Mouse (Mus musculus) CH12.LX (cell line): ENCODE data around the gene Cfap157. TPM values are rescaled to one million over a fixed set of nuclear protein-coding genes. Genes with fewer than 3 reads are reported as not detected.

ENCODE experiments used
- DNase-seq: peaks from one replicate; pipeline ENCODE4 v3.0.0-alpha.2; 2013; ENCODE audit errors: extremely low read depth
- H3K27ac ChIP-seq: 2 replicates; pipeline ENCODE4 v1.5.1; 2012; ENCODE audit warnings: low read depth, mild to moderate bottlenecking, control low read depth, moderate library complexity; ENCODE audit not compliant: insufficient read depth
- H3K27me3 ChIP-seq: replicated peaks from 2 replicates; pipeline ENCODE3; 2012; ENCODE audit warnings: inconsistent platforms
- H3K36me3 ChIP-seq, 2 experiments: replicated peaks in 1 of 2; 2 replicates each; pipeline versions ENCODE3 to v1.6.1; 2012; ENCODE audit warnings: inconsistent platforms in 1 of 2, low read length in 1 of 2, mild to moderate bottlenecking in 1 of 2, mixed read lengths in 1 of 2, moderate library complexity in 1 of 2; ENCODE audit not compliant: control insufficient read depth in 1 of 2, insufficient read depth in 1 of 2
- H3K4me1 ChIP-seq, 2 experiments: 2 replicates each; pipeline ENCODE4 v1.6.1; 2012; ENCODE audit warnings: inconsistent platforms in 1 of 2, moderate library complexity in 1 of 2; ENCODE audit not compliant: insufficient read depth in 2 of 2, control insufficient read depth in 1 of 2
- H3K4me2 ChIP-seq: 2 replicates; pipeline ENCODE4 v1.6.1; 2012; ENCODE audit warnings: low read depth, mild to moderate bottlenecking, control low read depth; ENCODE audit not compliant: poor library complexity, insufficient read depth, severe bottlenecking
- H3K4me3 ChIP-seq, 3 experiments: fragments of 150-350 bp in 1 of 3; sonication (generic) in 1 of 3; replicated peaks in 1 of 3; 2 replicates each; pipeline versions ENCODE3 to v1.5.1; 2011 to 2012; ENCODE audit warnings: low read depth in 2 of 3, low read length in 2 of 3, mild to moderate bottlenecking in 2 of 3, moderate library complexity in 2 of 3, control low read depth in 1 of 3, improper control_type of control experiment in 1 of 3, inconsistent platforms in 1 of 3, mixed read lengths in 1 of 3; ENCODE audit not compliant: poor library complexity in 1 of 3
- H3K79me2 ChIP-seq: replicated peaks from 2 replicates; pipeline ENCODE4 v1.6.1; 2012; ENCODE audit warnings: mild to moderate bottlenecking, moderate library complexity; ENCODE audit not compliant: control insufficient read depth, poor library complexity, insufficient read depth, severe bottlenecking; ENCODE audit errors: extremely low read depth
- H3K9ac ChIP-seq: 2 replicates; pipeline ENCODE4 v1.6.1; 2012; ENCODE audit warnings: low read depth, mild to moderate bottlenecking, control low read depth, moderate library complexity; ENCODE audit not compliant: insufficient read depth
- H3K9me3 ChIP-seq: replicated peaks from 2 replicates; pipeline ENCODE3; 2012; ENCODE audit warnings: low read length, inconsistent platforms, mixed read lengths
- CHD2 ChIP-seq: IDR thresholded peaks from 2 replicates; pipeline ENCODE4 v1.6.1; 2011; ENCODE audit warnings: low read length, improper control_type of control experiment
- CTCF ChIP-seq, 2 experiments: IDR thresholded peaks in 1 of 2; conservative IDR thresholded peaks in 1 of 2; 2 replicates each; pipeline ENCODE4 v1.5.1; 2011 to 2012; ENCODE audit warnings: low read depth in 2 of 2, low read length in 2 of 2, improper control_type of control experiment in 1 of 2, inconsistent platforms in 1 of 2, mild to moderate bottlenecking in 1 of 2, moderate library complexity in 1 of 2
- E2F4 ChIP-seq: IDR thresholded peaks from 2 replicates; pipeline ENCODE4 v1.6.1; 2011; ENCODE audit warnings: low read depth, low read length, improper control_type of control experiment; ENCODE audit not compliant: insufficient replicate concordance
- ELF1 ChIP-seq: IDR thresholded peaks from 2 replicates; pipeline ENCODE4 v1.6.1; 2014; ENCODE audit warnings: low read depth, mild to moderate bottlenecking, inconsistent platforms, low read length, improper control_type of control experiment
- EP300 ChIP-seq: IDR thresholded peaks from 2 replicates; pipeline ENCODE4 v1.6.1; 2011; ENCODE audit warnings: low read length, improper control_type of control experiment
- GABPA ChIP-seq: IDR thresholded peaks from 2 replicates; pipeline ENCODE4 v1.6.1; 2012; ENCODE audit warnings: low read depth, low read length, improper control_type of control experiment, inconsistent platforms; ENCODE audit not compliant: insufficient replicate concordance
- HCFC1 ChIP-seq: IDR thresholded peaks from 2 replicates; pipeline ENCODE4 v1.6.1; 2012; ENCODE audit warnings: low read depth, mild to moderate bottlenecking, inconsistent platforms, low read length, improper control_type of control experiment
- IRF4 ChIP-seq: IDR thresholded peaks from 2 replicates; pipeline ENCODE4 v1.6.1; 2014; ENCODE audit warnings: low read depth, mild to moderate bottlenecking, inconsistent platforms, low read length, improper control_type of control experiment
- JUND ChIP-seq: conservative IDR thresholded peaks from 2 replicates; pipeline ENCODE4 v1.6.1; 2011; ENCODE audit warnings: low read depth, low read length, improper control_type of control experiment
- KAT2A ChIP-seq: IDR thresholded peaks from 2 replicates; pipeline ENCODE4 v1.6.1; 2012; ENCODE audit warnings: low read length, improper control_type of control experiment, inconsistent platforms; ENCODE audit not compliant: insufficient replicate concordance
- MAFK ChIP-seq: IDR thresholded peaks from 2 replicates; pipeline ENCODE4 v1.6.1; 2011; ENCODE audit warnings: low read length, improper control_type of control experiment; ENCODE audit not compliant: insufficient replicate concordance
- MAX ChIP-seq: IDR thresholded peaks from 2 replicates; pipeline ENCODE4 v1.6.1; 2011; ENCODE audit warnings: low read length, improper control_type of control experiment
- MYC ChIP-seq: IDR thresholded peaks from 2 replicates; pipeline ENCODE4 v1.6.1; 2011; ENCODE audit warnings: low read depth, mild to moderate bottlenecking, improper control_type of control experiment, low read length
- PAX5 ChIP-seq: IDR thresholded peaks from 2 replicates; pipeline ENCODE4 v1.6.1; 2012; ENCODE audit warnings: low read length, inconsistent platforms, mixed read lengths
- POLR2A ChIP-seq: IDR thresholded peaks from 2 replicates; pipeline ENCODE4 v1.6.1; 2011; ENCODE audit warnings: low read depth, mild to moderate bottlenecking, improper control_type of control experiment, low read length
- POLR2AphosphoS2 ChIP-seq: IDR thresholded peaks from 2 replicates; pipeline ENCODE4 v1.6.1; 2011; ENCODE audit warnings: low read depth, low read length, improper control_type of control experiment
- RAD21 ChIP-seq: IDR thresholded peaks from 2 replicates; pipeline ENCODE4 v1.6.1; 2011; ENCODE audit warnings: low read depth, mild to moderate bottlenecking, low read length, improper control_type of control experiment, moderate library complexity
- RCOR1 ChIP-seq: conservative IDR thresholded peaks from 2 replicates; pipeline ENCODE4 v1.6.1; 2012; ENCODE audit warnings: low read depth, mild to moderate bottlenecking, inconsistent platforms, low read length, improper control_type of control experiment
- TCF12 ChIP-seq: IDR thresholded peaks from 2 replicates; pipeline ENCODE4 v1.6.1; 2014; ENCODE audit warnings: low read depth, mild to moderate bottlenecking, inconsistent platforms, low read length, improper control_type of control experiment
- USF1 ChIP-seq: IDR thresholded peaks from 2 replicates; pipeline ENCODE4 v1.6.1; 2014; ENCODE audit warnings: low read depth, mild to moderate bottlenecking, inconsistent platforms, low read length, improper control_type of control experiment
- USF2 ChIP-seq: conservative IDR thresholded peaks from 2 replicates; pipeline ENCODE4 v1.6.1; 2011; ENCODE audit warnings: low read depth, low read length, improper control_type of control experiment
- ZNF384 ChIP-seq: IDR thresholded peaks from 2 replicates; pipeline ENCODE4 v1.6.1; 2012; ENCODE audit warnings: low read depth, low read length, improper control_type of control experiment, inconsistent platforms
- dilution Hi-C: fragments of 300-500 bp; cut with MboI; formaldehyde crosslinking; loops from 2 replicates; pipeline ENCODE4 v1.14.3; 2020; ENCODE audit warnings: low sequenced_read_pairs; ENCODE audit not compliant: extremely low pct_unique_long_range_greater_than_20kb, extremely low pct_ligation_motif_present
- in situ Hi-C: fragments of 300-500 bp; cut with MboI; formaldehyde crosslinking; loops from 3 replicates; pipeline ENCODE4 v1.14.3; 2019; ENCODE audit warnings: low sequenced_read_pairs, low pct_ligation_motif_present, low pct_unique_long_range_greater_than_20kb, mixed read lengths
- polyA plus RNA-seq: library from polyadenylated mRNA; unstranded; fragments of >175 nt; gene quantifications from 2 replicates; pipeline ENCODE4 v1.2.1, GENCODE M21; 2012; ENCODE audit warnings: low read depth; ENCODE audit not compliant: insufficient read length
- total RNA-seq, 2 experiments: library from RNA; depleted of rRNA; stranded (reverse); fragments of 300-350 nt in 1 of 2; fragments of >200 nt in 1 of 2; gene quantifications; 2 replicates each; pipeline ENCODE4 v1.2.3; 2012 to 2014

Cfap157 gene
- total and polyA plus RNA-seq, 3 experiments: 0.23 TPM; not detected in 2

GRCm38 (mm10) chr2:32769327-32770085, 14.7 kb downstream of the Cfap157 start (continued):
- TF ChIP-seq KAT2A: no peak
- no peak for TF ChIP-seq POLR2A
- TF ChIP-seq, all 38 proteins: peak for 0

- in situ Hi-C loops (no loop called here), dilution Hi-C loops (no loop called here)
- no peak overlapping the region for H3K9ac ChIP-seq
- no peak for DNase-seq
- peaks cover 3% of the 10 kb centered on the region for H3K27me3 ChIP-seq
- H3K27ac ChIP-seq: no peak overlapping the region
- no peaks in the 10 kb centered on the region for H3K9me3 ChIP-seq
- peaks cover 0 to 6% of the 10 kb centered on the region in 2 experiments for H3K36me3 ChIP-seq
- no peak overlapping the region for H3K4me2 ChIP-seq
- TF ChIP-seq MAX (no peak), EP300 (no peak), JUND (no peak), GABPA (no peak), POLR2AphosphoS2 (no peak), PAX5 (no peak), E2F4 (no peak), TCF12 (no peak), RAD21 (no peak), CTCF (conservative IDR thresholded peaks at IDR 0.05 in 1 of 2, IDR thresholded peaks at IDR 0.05 in 1 of 2; ENCODE audit: low read depth in 2 of 2, low read length in 2 of 2) (no peak), CHD2 (no peak), HCFC1 (no peak)
- no peaks in the 10 kb centered on the region for H3K79me2 ChIP-seq
- peaks cover 6 to 11% of the 10 kb centered on the region in 2 experiments; a peak in 3 of 4 replicates for H3K4me1 ChIP-seq
- no peak overlapping the region for H3K4me3 ChIP-seq
Measured at GRCm38 (mm10) chr2:32768661-32769285, 15.5 kb downstream of the Cfap157 start.

- H3K27ac ChIP-seq: no peak overlapping the region
- dilution Hi-C loops (no loop called here), in situ Hi-C loops (no loop called here)
- no peaks in the 10 kb centered on the region for H3K27me3 ChIP-seq
- H3K79me2 ChIP-seq: no peaks in the 10 kb centered on the region
- H3K9ac ChIP-seq: no peak overlapping the region
- H3K36me3 ChIP-seq: peaks cover 0 to 18% of the 10 kb centered on the region in 2 experiments
- H3K9me3 ChIP-seq: no peaks in the 10 kb centered on the region
- TF ChIP-seq E2F4 (no peak), ZNF384 (no peak), GABPA (no peak), HCFC1 (no peak), USF2 (no peak), RCOR1 (no peak), MYC (no peak), TCF12 (no peak), MAFK (no peak), CTCF (conservative IDR thresholded peaks at IDR 0.05 in 1 of 2, IDR thresholded peaks at IDR 0.05 in 1 of 2; ENCODE audit: low read depth in 2 of 2, low read length in 2 of 2) (no peak), USF1 (no peak), ELF1 (no peak), IRF4 (no peak)
- no peak overlapping the region for H3K4me3 ChIP-seq
- DNase-seq: no peak
- no peak overlapping the region for H3K4me2 ChIP-seq
- peaks cover 0 to 4% of the 10 kb centered on the region in 2 experiments; a peak in 2 of 4 replicates for H3K4me1 ChIP-seq
Measured at GRCm38 (mm10) chr2:32767241-32767640, 17.0 kb downstream of the Cfap157 start.
